Mouse (Mus musculus) erythroblast, embryonic 14.5 days (primary cell): ENCODE data around the gene Kif26b.

Experiments used
- GATA1 ChIP-seq: IDR thresholded peaks from 2 replicates; pipeline ENCODE4 v1.6.1; 2012; ENCODE audit warnings: low read length, inconsistent platforms, mixed read lengths
- TAL1 ChIP-seq: IDR thresholded peaks from 3 replicates; pipeline ENCODE4 v1.6.1; 2012; ENCODE audit warnings: low read length, inconsistent platforms, mixed read lengths

DNA sequence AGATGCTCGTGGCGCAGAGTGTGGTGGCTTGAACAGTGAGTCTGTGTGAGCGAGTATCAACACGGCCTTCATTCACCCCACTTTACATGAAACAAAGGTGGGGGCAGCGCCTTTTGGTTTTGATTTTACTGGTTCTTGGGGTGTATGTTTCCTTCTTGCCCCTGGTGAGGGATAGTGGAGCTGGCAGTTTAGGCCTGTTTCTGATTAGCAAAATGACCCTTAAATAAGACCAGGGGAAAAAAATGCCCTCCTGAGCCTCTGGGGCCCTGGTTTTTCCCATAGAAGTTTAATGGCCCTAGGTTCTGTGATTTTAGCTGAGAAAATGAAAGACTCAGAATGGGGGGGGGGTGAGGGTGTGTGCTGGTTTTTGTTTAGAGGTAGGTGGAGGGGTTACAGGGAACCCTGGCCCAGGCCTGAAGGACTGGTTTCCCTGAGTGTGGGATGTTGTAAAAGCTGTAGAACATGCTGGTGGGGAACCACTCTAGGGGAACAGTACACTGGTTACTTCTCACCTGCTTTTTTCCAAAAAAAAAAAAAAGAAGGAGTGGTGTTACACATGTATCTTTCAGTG is 21.6 kb downstream of the Kif26b start:
- TF ChIP-seq GATA1 (no peak), TAL1 (no peak)
